Mouse (Mus musculus) kidney, embryonic 15.5 days (tissue): ENCODE data around the gene Meis2. TPM values are rescaled to one million over a fixed set of nuclear protein-coding genes. Genes with fewer than 3 reads are reported as not detected.

Experiments used
- ATAC-seq: fragments of 200-750 bp; cut with Nextera tagmentation; replicated peaks from 2 replicates; pipeline ENCODE4 v1.8.0; 2017; ENCODE audit warnings: moderate TSS enrichment; ENCODE audit not compliant: low FRiP score
- H3K27ac ChIP-seq: fragments of 300-500 bp; sonication (generic); 2 replicates; pipeline ENCODE4 v1.5.1; 2015; ENCODE audit warnings: mild to moderate bottlenecking, inconsistent platforms
- H3K27me3 ChIP-seq: fragments of 300-500 bp; sonication (generic); 2 replicates; pipeline ENCODE4 v1.6.1; 2015; ENCODE audit warnings: inconsistent platforms
- H3K36me3 ChIP-seq: fragments of 300-500 bp; sonication (generic); 2 replicates; pipeline ENCODE4 v1.6.1; 2015; ENCODE audit warnings: inconsistent platforms
- H3K4me1 ChIP-seq: fragments of 300-500 bp; sonication (generic); 2 replicates; pipeline ENCODE4 v1.6.1; 2015; ENCODE audit warnings: inconsistent platforms
- H3K4me2 ChIP-seq: fragments of 300-500 bp; sonication (generic); 2 replicates; pipeline ENCODE4 v1.6.1; 2015; ENCODE audit warnings: moderate library complexity, mild to moderate bottlenecking, inconsistent platforms
- H3K4me3 ChIP-seq: fragments of 300-500 bp; sonication (generic); replicated peaks from 2 replicates; pipeline ENCODE4 v1.5.1; 2015; ENCODE audit warnings: mild to moderate bottlenecking, inconsistent platforms
- H3K9ac ChIP-seq: fragments of 300-500 bp; sonication (generic); 2 replicates; pipeline ENCODE4 v1.6.1; 2015; ENCODE audit warnings: mild to moderate bottlenecking, inconsistent platforms
- H3K9me3 ChIP-seq: fragments of 300-500 bp; sonication (generic); replicated peaks from 2 replicates; pipeline ENCODE4 v1.6.1; 2016; ENCODE audit warnings: inconsistent platforms
- WGBS: fragments of 180-500 bp; shearing (Covaris S2); methylation state at CpG from one replicate; pipeline ENCODE4 v1.1.7; 2015; ENCODE audit warnings: mixed read lengths; 5-methylcytosine and 5-hydroxymethylcytosine counted together
- polyA plus RNA-seq: library from polyadenylated mRNA; unstranded; fragments of >200 nt; fragmentation: Nextera tagmentation; extraction: Ambion mirVana; gene quantifications from 2 replicates; pipeline ENCODE4 v1.2.1, GENCODE M21; 2015

The Meis2 gene
- polyA plus RNA-seq, 1 experiment from 2014 or later: 94.3 TPM

DNA sequence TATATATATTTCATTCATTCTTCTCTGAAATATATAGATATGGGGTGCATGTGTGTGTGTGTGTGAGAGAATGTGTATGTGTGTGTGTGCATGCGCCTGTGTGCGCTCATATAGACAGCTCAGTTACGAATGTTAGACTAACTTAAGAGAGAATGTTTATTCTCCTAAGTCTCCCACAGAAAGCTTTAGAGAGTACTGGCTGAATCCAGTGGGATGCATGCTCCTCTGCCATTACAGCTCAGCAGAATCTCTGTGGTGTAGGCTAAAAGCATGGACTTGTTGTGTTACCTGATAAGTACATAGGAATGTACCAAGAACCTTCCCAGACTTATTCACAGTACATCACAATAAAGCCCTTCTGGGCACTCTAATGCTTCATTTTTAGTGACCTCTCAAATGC, 55.6 kb downstream of the Meis2 start:
- H3K4me2 ChIP-seq: no peak overlapping the region; the same call in 1 of the 2 replicates
- 0 out of 2 replicates have a peak, but pooled peaks have one; percentile 9 for ATAC-seq
- no peaks in the 10 kb centered on the region for H3K27me3 ChIP-seq
- no peak overlapping the region for H3K4me3 ChIP-seq
- H3K4me1 ChIP-seq: peaks cover 31% of the 10 kb centered on the region
- H3K36me3 ChIP-seq: peaks cover 39% of the 10 kb centered on the region
- 71% methylated on average over 3 of the region's 3 CpGs for WGBS
- no peak overlapping the region for H3K27ac ChIP-seq
- H3K9me3 ChIP-seq: no peaks in the 10 kb centered on the region
- H3K9ac ChIP-seq: no peak overlapping the region

DNA sequence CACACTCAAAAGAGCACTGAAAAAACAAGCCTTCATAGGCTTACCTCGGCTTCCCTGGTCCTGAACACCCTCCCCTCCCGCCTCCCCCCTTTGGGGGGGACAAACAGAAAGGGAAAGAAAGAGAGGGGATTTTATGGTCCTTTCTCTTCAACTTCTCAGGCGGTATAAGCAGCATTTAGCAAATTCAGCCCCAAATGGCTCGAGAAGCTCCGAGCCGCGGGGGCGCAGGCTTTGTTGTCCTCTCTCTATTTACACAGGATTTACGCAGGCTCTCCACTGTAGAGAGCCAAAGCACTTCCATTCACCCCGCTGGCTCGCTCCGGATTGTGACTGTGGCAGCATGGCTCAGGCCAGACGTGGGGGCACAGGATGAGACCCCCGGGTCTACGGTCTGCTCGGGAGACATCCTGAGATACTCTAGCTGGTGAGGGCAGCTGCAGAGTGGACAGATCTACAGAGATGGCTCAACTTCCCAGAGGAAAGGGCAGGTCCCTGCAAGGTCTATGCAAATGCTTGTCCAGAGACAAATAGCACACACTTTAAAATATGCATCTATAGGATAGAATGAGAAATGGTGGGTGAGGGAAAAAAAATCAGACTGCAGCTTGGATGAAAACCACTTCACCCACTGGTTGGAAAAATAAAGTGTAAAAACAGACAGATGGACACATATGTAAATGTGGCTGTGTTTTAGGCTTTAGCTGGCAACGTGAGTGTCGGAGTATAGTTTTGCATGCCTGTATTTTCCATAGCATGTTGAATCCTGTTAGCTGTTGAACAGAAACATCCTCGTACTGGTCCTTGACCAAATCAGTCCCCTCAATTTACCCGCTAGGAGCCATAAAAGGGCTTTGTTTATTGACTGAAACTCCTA, 56.3 kb downstream of the Meis2 start:
- Histone ChIP-seq H3K4me1 (peaks cover 37% of the 10 kb centered on the region), H3K36me3 (peaks cover 39% of the 10 kb centered on the region), H3K4me3 (peak overlapping the region; percentile 27), H3K4me2 (peak overlapping the region; percentile 59), H3K9me3 (no peaks in the 10 kb centered on the region), H3K27ac (peak overlapping the region; percentile 70), H3K9ac (peak overlapping the region; percentile 29; the same call in 1 of the 2 replicates), H3K27me3 (no peaks in the 10 kb centered on the region)
- peak; percentile 69 for ATAC-seq
- WGBS: 22% methylated on average over 20 of the region's 20 CpGs

DNA sequence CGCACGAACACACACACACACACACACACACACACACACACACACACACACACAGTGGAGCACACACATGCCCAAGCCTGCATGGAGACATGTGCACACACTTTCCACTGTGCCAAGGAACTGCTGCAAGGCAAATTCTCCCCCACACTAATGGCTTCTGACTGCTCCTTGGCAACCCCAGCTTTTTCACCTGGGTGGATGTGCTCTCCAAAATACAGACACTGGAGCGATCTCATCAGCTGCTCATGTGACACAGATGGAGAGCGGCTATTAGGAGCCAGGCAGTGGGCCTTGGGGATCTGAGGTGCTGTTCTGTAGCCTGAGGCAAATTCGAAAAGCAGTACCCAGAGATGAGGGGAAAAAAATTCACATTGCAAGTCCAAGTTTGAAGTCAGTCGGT, 63.3 kb downstream of the Meis2 start:
- Histone ChIP-seq H3K36me3 (peaks cover 51% of the 10 kb centered on the region), H3K27me3 (no peaks in the 10 kb centered on the region), H3K27ac (peak overlapping the region; percentile 32; the same call in 1 of the 2 replicates), H3K9ac (no peak overlapping the region), H3K9me3 (no peaks in the 10 kb centered on the region), H3K4me3 (no peak overlapping the region), H3K4me1 (peaks cover 45% of the 10 kb centered on the region), H3K4me2 (no peak overlapping the region)
- ATAC-seq: no peak
- WGBS: 61% methylated on average over 6 of the region's 6 CpGs

DNA sequence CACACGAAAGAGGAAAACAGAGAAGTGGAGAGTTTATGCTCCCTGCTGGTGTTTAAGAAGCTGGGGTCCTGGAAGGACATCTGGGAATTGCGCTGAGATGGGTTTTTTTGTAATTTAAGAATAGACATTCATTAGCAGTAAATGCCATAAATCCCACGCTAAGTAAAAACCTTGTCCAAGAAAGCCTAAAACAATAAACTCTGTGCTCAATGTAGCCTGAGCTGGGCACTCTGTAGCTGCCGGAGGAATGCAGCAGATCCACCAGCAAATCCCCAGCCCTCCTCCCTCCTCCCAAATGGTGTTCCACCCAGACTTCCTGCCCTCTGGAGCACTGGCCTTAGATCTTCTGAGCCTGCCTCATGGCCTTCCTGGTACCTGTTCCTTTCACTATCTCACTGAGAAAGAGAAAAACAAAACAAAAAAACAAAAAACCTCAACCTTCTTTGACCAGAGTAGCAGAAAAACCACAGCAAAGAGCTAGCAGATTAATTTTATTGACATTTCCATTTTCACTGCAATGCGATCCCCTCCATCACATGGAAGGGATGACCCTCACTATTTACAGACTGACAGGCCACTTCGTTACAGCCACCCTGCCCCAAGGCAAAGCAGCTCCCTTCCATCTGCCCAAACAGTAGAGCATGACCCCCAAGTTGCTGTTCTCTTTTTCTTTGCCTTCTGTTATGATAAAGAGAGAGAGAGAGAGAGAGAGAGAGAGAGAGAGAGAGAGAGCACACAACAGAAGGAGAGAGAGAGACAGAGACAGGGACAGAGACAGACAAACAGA, 64.1 kb downstream of the Meis2 start:
- Histone ChIP-seq H3K9me3 (no peaks in the 10 kb centered on the region), H3K4me2 (no peak overlapping the region), H3K27ac (peak overlapping the region; percentile 32), H3K4me1 (peaks cover 51% of the 10 kb centered on the region), H3K4me3 (no peak overlapping the region), H3K36me3 (peaks cover 50% of the 10 kb centered on the region), H3K9ac (no peak overlapping the region), H3K27me3 (no peaks in the 10 kb centered on the region)
- ATAC-seq: peak; percentile 83
- 14% methylated on average over 6 of the region's 6 CpGs for WGBS

DNA sequence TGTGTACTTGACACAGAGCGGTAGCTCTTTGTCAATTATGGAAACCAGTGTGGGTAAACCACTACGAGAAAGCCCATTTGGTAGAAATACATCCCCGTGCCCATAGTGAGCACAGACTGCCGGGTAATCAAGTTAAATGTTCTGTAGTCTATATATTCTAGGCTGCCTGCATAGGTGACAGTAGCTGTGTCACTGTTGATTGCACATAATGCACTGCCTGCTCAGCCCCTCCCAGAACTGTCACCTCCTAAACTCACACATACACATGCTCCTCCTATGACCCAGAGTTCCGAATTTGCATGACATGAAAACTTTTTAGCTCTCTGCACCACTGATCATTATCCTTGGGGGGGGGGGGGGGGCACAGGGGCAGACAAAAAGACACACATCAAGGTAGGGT, 65.1 kb downstream of the Meis2 start:
- no peak; the same call in 1 of the 2 replicates for ATAC-seq
- WGBS: 58% methylated on average over 5 of the region's 5 CpGs
- no peak overlapping the region for H3K9ac ChIP-seq
- H3K27ac ChIP-seq: no peak overlapping the region
- H3K4me2 ChIP-seq: no peak overlapping the region
- peaks cover 45% of the 10 kb centered on the region for H3K36me3 ChIP-seq
- H3K27me3 ChIP-seq: no peaks in the 10 kb centered on the region
- no peaks in the 10 kb centered on the region for H3K9me3 ChIP-seq
- no peak overlapping the region for H3K4me3 ChIP-seq
- H3K4me1 ChIP-seq: peaks cover 51% of the 10 kb centered on the region

DNA sequence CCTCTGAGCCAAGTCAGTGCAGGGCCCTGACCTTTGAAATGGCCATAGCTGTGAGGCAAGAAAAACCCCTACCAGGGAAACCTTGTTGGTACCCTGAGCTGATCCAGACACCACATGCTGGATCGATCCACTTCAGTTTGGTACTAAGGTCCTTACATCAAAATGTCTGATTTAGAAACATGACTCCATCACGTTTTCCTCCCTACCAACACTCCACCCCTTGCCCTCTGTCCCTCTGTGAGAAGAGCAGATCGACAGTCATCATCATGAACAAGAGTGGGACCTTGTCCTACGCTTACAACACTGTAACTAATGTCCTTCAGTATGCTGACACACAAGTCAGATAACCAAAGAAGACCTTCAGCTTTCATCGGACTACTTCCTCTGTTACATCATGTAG, 66.8 kb downstream of the Meis2 start:
- H3K9ac ChIP-seq: no peak overlapping the region
- H3K27ac ChIP-seq: no peak overlapping the region
- no peak for ATAC-seq
- no peak overlapping the region for H3K4me3 ChIP-seq
- WGBS: 60% methylated on average over 5 of the region's 5 CpGs
- H3K9me3 ChIP-seq: no peaks in the 10 kb centered on the region
- peaks cover 58% of the 10 kb centered on the region for H3K4me1 ChIP-seq
- no peak overlapping the region for H3K4me2 ChIP-seq
- peaks cover 39% of the 10 kb centered on the region for H3K36me3 ChIP-seq
- H3K27me3 ChIP-seq: no peaks in the 10 kb centered on the region

DNA sequence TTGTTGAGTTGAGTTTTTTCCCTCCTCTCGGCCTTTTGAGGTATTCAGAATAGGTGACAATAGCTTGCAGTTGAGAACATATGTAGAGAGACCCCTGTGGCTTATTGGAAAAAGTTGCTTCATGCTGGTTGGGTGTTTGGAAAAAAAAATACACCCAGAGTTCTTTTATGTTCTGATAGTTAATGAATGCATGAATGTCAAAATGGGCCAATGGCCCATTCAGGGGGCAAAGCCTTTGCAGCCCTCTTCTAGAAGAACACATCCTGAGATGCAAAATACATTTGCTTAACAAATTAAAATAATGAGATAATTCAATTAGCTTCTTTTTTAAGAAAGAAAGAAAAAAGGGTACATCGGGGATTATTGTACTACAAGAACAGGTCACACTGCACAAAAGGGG, 69.2 kb downstream of the Meis2 start:
- no peak overlapping the region for H3K4me3 ChIP-seq
- no peak for ATAC-seq

DNA sequence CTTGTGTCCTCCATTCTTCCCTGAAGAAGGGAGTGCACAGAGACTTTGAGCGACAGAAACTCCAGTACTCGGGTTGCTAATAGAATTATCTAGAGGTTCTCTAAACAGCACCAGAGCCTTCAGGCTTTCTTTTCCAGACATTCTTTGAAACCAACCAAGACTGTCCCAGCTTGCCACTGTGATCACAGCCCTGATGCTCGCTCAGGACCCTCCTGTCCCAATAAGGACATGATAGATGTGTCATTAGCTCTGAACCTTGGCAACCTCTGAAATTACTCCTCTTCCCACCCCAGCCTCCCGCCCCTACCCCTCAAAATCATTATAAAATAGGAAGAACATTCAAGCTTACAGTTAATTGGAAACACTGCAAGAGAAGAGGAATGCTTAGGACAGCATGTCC, 71.8 kb downstream of the Meis2 start:
- no peak overlapping the region for H3K4me3 ChIP-seq
- peaks cover 34% of the 10 kb centered on the region for H3K4me1 ChIP-seq
- whole genome bisulfite sequencing: 38% methylated on average over 4 of the region's 4 CpGs
- H3K36me3 ChIP-seq: peaks cover 51% of the 10 kb centered on the region
- H3K9ac ChIP-seq: no peak overlapping the region
- peak overlapping the region; percentile 56; the same call in 1 of the 2 replicates for H3K27ac ChIP-seq
- H3K27me3 ChIP-seq: no peaks in the 10 kb centered on the region
- peak; percentile 62; the same call in 1 of the 2 replicates for ATAC-seq
- H3K9me3 ChIP-seq: no peaks in the 10 kb centered on the region
- H3K4me2 ChIP-seq: no peak overlapping the region

More for the DNA sequence above, 69.2 kb downstream of the Meis2 start:
- Histone ChIP-seq H3K36me3 (peaks cover 51% of the 10 kb centered on the region), H3K9me3 (no peaks in the 10 kb centered on the region), H3K4me1 (peaks cover 46% of the 10 kb centered on the region), H3K27me3 (no peaks in the 10 kb centered on the region), H3K9ac (no peak overlapping the region), H3K27ac (no peak overlapping the region), H3K4me2 (no peak overlapping the region)
- 89% methylated on average over 2 of the region's 2 CpGs for WGBS

DNA sequence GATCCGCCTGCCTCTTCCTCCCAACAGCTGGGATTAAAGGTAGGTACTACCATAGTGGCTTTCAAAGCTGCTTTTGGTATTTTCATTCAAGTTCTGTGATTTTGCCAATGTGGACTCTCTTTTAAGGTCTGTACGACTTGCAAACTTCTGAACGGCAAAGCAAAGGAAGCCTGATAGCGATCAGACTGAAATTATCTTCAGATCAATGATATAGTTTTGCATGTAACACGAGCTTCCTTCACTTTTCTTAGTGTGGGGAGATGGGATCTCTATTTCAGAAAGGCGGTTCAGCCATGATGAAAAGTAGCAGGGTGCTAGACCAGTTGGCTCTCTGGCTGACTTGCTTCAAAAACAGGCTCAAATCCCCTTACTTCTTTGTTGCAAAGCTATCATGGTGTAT, 76.4 kb downstream of the Meis2 start:
- WGBS: 83% methylated on average over 6 of the region's 6 CpGs
- H3K27ac ChIP-seq: no peak overlapping the region
- no peak overlapping the region for H3K9ac ChIP-seq
- peaks cover 35% of the 10 kb centered on the region for H3K36me3 ChIP-seq
- H3K9me3 ChIP-seq: no peaks in the 10 kb centered on the region
- ATAC-seq: no peak
- no peak overlapping the region for H3K4me2 ChIP-seq
- H3K27me3 ChIP-seq: no peaks in the 10 kb centered on the region
- peaks cover 10% of the 10 kb centered on the region for H3K4me1 ChIP-seq
- H3K4me3 ChIP-seq: no peak overlapping the region

DNA sequence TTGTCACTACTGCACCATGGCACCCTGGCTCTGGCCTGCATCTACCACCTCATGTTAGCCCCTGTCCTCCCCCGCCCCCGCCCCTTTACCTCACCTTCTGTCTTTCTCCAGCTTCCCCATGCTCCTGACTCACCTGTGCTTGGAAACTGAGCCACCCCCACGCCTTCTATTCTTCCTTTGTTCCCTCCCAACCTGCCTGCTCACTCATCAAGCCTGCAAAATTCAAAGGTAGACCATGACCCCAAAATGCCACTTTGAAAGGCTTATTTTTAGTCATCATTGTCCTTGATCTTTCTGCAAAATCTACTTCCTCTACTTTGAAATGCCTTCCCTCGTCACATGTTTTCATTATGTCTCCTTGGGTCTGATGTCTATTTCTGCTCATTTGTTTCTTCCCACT, 77.2 kb downstream of the Meis2 start:
- ATAC-seq: no peak
- no peak overlapping the region for H3K4me2 ChIP-seq
- peaks cover 2% of the 10 kb centered on the region; the same call in 1 of the 2 replicates for H3K4me1 ChIP-seq
- H3K27ac ChIP-seq: no peak overlapping the region
- H3K4me3 ChIP-seq: no peak overlapping the region
- no peaks in the 10 kb centered on the region for H3K27me3 ChIP-seq
- H3K36me3 ChIP-seq: peaks cover 27% of the 10 kb centered on the region
- no peak overlapping the region for H3K9ac ChIP-seq
- WGBS: 95% methylated on average over 4 of the region's 4 CpGs
- no peaks in the 10 kb centered on the region for H3K9me3 ChIP-seq

DNA sequence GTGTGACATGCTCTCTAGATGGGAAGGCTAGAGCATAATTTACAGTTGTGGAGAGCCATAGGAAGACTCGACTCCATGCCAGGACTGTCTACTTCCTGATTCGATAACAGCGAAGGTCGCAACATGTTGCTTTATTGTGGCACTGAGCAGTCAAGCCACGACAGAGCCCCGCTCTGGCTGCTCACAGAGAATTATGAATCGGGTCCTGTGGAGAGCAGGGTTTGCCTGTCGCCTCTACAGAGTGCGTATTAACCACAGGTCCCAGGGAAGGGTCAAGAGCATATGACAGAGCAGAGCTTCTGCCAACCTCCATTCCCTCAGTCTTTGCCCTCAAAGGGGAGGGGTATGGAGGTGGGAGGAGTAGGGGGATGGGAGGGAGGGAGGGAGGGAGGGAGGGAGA, 80.7 kb downstream of the Meis2 start:
- Histone ChIP-seq H3K36me3 (peaks cover 20% of the 10 kb centered on the region), H3K4me1 (peaks cover 5% of the 10 kb centered on the region; the same call in 1 of the 2 replicates), H3K27me3 (no peaks in the 10 kb centered on the region), H3K9me3 (no peaks in the 10 kb centered on the region), H3K27ac (no peak overlapping the region), H3K4me2 (no peak overlapping the region), H3K4me3 (no peak overlapping the region), H3K9ac (no peak overlapping the region)
- ATAC-seq: no peak
- WGBS: 73% methylated on average over 9 of the region's 9 CpGs

DNA sequence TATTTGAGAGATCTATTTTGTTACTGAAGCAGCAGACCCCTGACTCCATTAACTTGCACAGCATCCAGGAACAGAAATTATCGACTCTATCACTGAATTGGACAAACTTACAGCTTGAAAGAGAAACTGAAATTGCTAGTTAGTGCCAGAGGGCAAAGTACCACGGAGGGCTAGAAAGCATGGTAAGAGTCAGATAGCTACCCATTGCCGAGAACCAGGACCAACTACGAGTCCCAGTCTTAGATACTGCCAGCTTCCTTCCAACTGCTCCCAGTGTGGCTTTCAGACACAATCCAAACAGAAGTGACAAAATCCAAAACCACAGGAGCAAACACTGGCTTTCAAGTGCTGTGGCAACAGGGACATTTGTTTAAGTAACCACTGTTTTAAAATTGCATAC, 81.2 kb downstream of the Meis2 start:
- Histone ChIP-seq H3K36me3 (peaks cover 19% of the 10 kb centered on the region), H3K4me2 (no peak overlapping the region), H3K9me3 (no peaks in the 10 kb centered on the region), H3K27ac (no peak overlapping the region), H3K4me3 (no peak overlapping the region), H3K9ac (no peak overlapping the region), H3K27me3 (no peaks in the 10 kb centered on the region), H3K4me1 (peaks cover 9% of the 10 kb centered on the region; the same call in 1 of the 2 replicates)
- no peak for ATAC-seq
- 81% methylated on average over 4 of the region's 4 CpGs for WGBS
